In genomic region chr7:142470171-142470691, GRCm38 (mm10) we compare ENCODE assay signal across 10 mouse cellular contexts. TPM values are rescaled to one million over a fixed set of nuclear protein-coding genes. Genes with fewer than 3 reads are reported as not detected.
A peak's percentile ranks its signal among the peaks of the same experiment; 100 is the strongest.
DNase-seq lines count a peak whose midpoint lies in the region; ATAC-seq and TF ChIP-seq lines count a peak whose summit lies in the region.
"Had no signal": no experiment of that assay in that cellular context is flagged by ENCODE, and none has a peak within 500 bp of the region (broad histone marks: within the 10 kb centered on the region; RNA-seq: fewer than 3 reads in every experiment).

No protein-coding gene starts in this region.

- no peak for TF ChIP-seq CTCF in thymus, adult 2 months (IDR thresholded peaks at IDR 0.05; ENCODE audit: borderline replicate concordance, control insufficient read depth, extremely low read depth, insufficient read depth, low read length, poor library complexity)
- TF ChIP-seq CTCF in intestine, postnatal 0 days (IDR thresholded peaks at IDR 0.05; ENCODE audit: low read depth), result no peak

- peaks cover 53% of the 10 kb centered on the region for H3K4me1 ChIP-seq in heart, embryonic 10.5 days
- peaks cover 4% of the 10 kb centered on the region; the same call in 1 of the 2 replicates for H3K4me1 ChIP-seq in thymus, adult 2 months (replicated peaks; ENCODE audit: control insufficient read depth, insufficient read depth, low read length)
- no peaks in the 10 kb centered on the region for H3K4me1 ChIP-seq in intestine, postnatal 0 days (replicated peaks; ENCODE audit: control insufficient read depth, insufficient read depth, low read length)

- no peaks in the 10 kb centered on the region for H3K36me3 ChIP-seq in heart, embryonic 10.5 days
- no peaks in the 10 kb centered on the region; the same call in 1 of the 2 replicates for H3K36me3 ChIP-seq in thymus, adult 2 months (ENCODE audit: control insufficient read depth, insufficient read depth, low read length)
- no peaks in the 10 kb centered on the region for H3K36me3 ChIP-seq in intestine, postnatal 0 days (ENCODE audit: control insufficient read depth, insufficient read depth)

- 69% methylated on average over 7 of the region's 7 CpGs for WGBS in heart, embryonic 10.5 days
- WGBS in thymus, adult 2 months, result 94% methylated on average over 7 of the region's 7 CpGs
- 68% methylated on average over 7 of the region's 7 CpGs for WGBS in intestine, postnatal 0 days

- H3K4me2 ChIP-seq in intestine, postnatal 0 days (replicated peaks; ENCODE audit: low read depth), result no peak overlapping the region

- no peaks in the 10 kb centered on the region for H3K27me3 ChIP-seq in heart, embryonic 10.5 days (ENCODE audit: insufficient read depth, poor library complexity, severe bottlenecking)
- no peaks in the 10 kb centered on the region for H3K27me3 ChIP-seq in thymus, adult 2 months (ENCODE audit: control insufficient read depth, insufficient read depth, low read length)
- no peaks in the 10 kb centered on the region for H3K27me3 ChIP-seq in intestine, postnatal 0 days (replicated peaks; ENCODE audit: control insufficient read depth, insufficient read depth, low read length)

- no peak for DNase-seq in heart, embryonic 10.5 days (ENCODE audit: low spot score)
- no peak for DNase-seq in heart, adult 9 months (ENCODE audit: low spot score in 2 of 2)
- peak; percentile 5 for DNase-seq in thymus, postnatal 4 days
- no peak for DNase-seq in thymus, adult 2 months
- DNase-seq in T-cell, adult 2 months (ENCODE audit: low spot score), result no peak
- DNase-seq in thymus, postnatal 10 days (ENCODE audit: low spot score in 2 of 2), result no peak
- no peak for DNase-seq in layer of hippocampus, adult 9-11 months

- ATAC-seq in intestine, postnatal 0 days, result no peak
- ATAC-seq: forebrain, embryonic 16.5 days had no signal

- no peaks in the 10 kb centered on the region for H3K9me3 ChIP-seq in heart, embryonic 10.5 days
- no peaks in the 10 kb centered on the region for H3K9me3 ChIP-seq in intestine, postnatal 0 days (ENCODE audit: control insufficient read depth)

- H3K9ac ChIP-seq in intestine, postnatal 0 days (ENCODE audit: low read depth, low read length), result no peak overlapping the region

- peak overlapping the region; percentile 99 for H3K27ac ChIP-seq in heart, embryonic 10.5 days
- H3K27ac ChIP-seq in thymus, adult 2 months (ENCODE audit: control insufficient read depth, insufficient read depth, low read length), result no peak overlapping the region
- peak overlapping the region; percentile 23 for H3K27ac ChIP-seq in intestine, postnatal 0 days (ENCODE audit: low read depth, low read length)

- no peak overlapping the region for H3K4me3 ChIP-seq in heart, embryonic 10.5 days
- no peak overlapping the region for H3K4me3 ChIP-seq in thymus, adult 2 months (ENCODE audit: control insufficient read depth, insufficient read depth, low read length)
- no peak overlapping the region for H3K4me3 ChIP-seq in intestine, postnatal 0 days (ENCODE audit: low read depth, low read length)

- TF ChIP-seq POLR2A in thymus, adult 2 months (IDR thresholded peaks at IDR 0.05; ENCODE audit: control insufficient read depth, extremely low read depth, insufficient read depth, low read length, poor library complexity), result no peak

RNA-seq across cellular contexts. Expression of gene Lsp1, which starts 9.6 kb away (rescaled TPM):
- 32.0 and 36.9 TPM in 2 replicates for polyA plus RNA-seq in heart, embryonic 10.5 days (2016; fragmentation: Nextera tagmentation; extraction: Ambion mirVana)
- polyA plus RNA-seq in thymus, adult 2 months (2012; rRNA removed), result 507 and 626 TPM in 2 replicates
- 55.2 and 61.8 TPM in 2 replicates for polyA plus RNA-seq in intestine, postnatal 0 days (2015; fragmentation: Nextera tagmentation; extraction: Ambion mirVana)

RNA-seq across cellular contexts. Expression of gene Tnnt3, which starts 28.4 kb away (rescaled TPM):
- 9.5 and 10.4 TPM in 2 replicates for polyA plus RNA-seq in heart, embryonic 10.5 days (2016; fragmentation: Nextera tagmentation; extraction: Ambion mirVana)
- polyA plus RNA-seq in thymus, adult 2 months (2012; rRNA removed), result 1.1 and 2.2 TPM in 2 replicates
- polyA plus RNA-seq in intestine, postnatal 0 days (2015; fragmentation: Nextera tagmentation; extraction: Ambion mirVana), result 3.0 TPM in 2 replicates

RNA-seq across cellular contexts. Expression of gene Tnni2, which starts 28.6 kb away (rescaled TPM):
- 51.9 and 56.4 TPM in 2 replicates for polyA plus RNA-seq in heart, embryonic 10.5 days (2016; fragmentation: Nextera tagmentation; extraction: Ambion mirVana)
- polyA plus RNA-seq in thymus, adult 2 months (2012; rRNA removed), result 3.2 and 4.3 TPM in 2 replicates
- polyA plus RNA-seq in intestine, postnatal 0 days (2015; fragmentation: Nextera tagmentation; extraction: Ambion mirVana), result 1.9 and 2.4 TPM in 2 replicates
- polyA plus RNA-seq: forebrain, embryonic 16.5 days had no signal

RNA-seq across cellular contexts. Expression of gene Syt8, which starts 35.6 kb away (rescaled TPM):
- 0.38 and 1.3 TPM in 2 replicates for polyA plus RNA-seq in heart, embryonic 10.5 days (2016; fragmentation: Nextera tagmentation; extraction: Ambion mirVana)
- 2.2 and 5.2 TPM in 2 replicates for polyA plus RNA-seq in thymus, adult 2 months (2012; rRNA removed)
- 0.60 and 1.3 TPM in 2 replicates for polyA plus RNA-seq in intestine, postnatal 0 days (2015; fragmentation: Nextera tagmentation; extraction: Ambion mirVana)
- polyA plus RNA-seq: forebrain, embryonic 16.5 days; limb, embryonic 11.5 days had no signal
